Mouse (Mus musculus) olfactory bulb, adult 2 months (tissue): ENCODE measurements around the gene Naa35.

Experiments
- CTCF ChIP-seq: fragments of 200-500 bp; IDR thresholded peaks from 2 replicates; pipeline ENCODE4 v1.5.1; 2012; ENCODE audit warnings: low read depth, mild to moderate bottlenecking, low read length, moderate library complexity; ENCODE audit not compliant: insufficient read depth
- POLR2A ChIP-seq: fragments of 200-500 bp; IDR thresholded peaks from 2 replicates; pipeline ENCODE4 v1.6.1; 2012; ENCODE audit warnings: mild to moderate bottlenecking, low read depth, low read length, moderate library complexity; ENCODE audit not compliant: insufficient read depth

GRCm38 (mm10) chr13:59637800-59638199, 52.7 kb downstream of the Naa35 start:
- no peak for TF ChIP-seq CTCF
- no peak for TF ChIP-seq POLR2A
